Mouse (Mus musculus) adipocyte (in vitro differentiated cells): ENCODE measurements around the gene Foxj3.
A peak's percentile ranks its signal among the peaks of the same experiment; 100 is the strongest.

Experiments
- DNase-seq: peaks from one replicate; pipeline ENCODE4 v3.0.0-alpha.2; 2016; ENCODE audit warnings: low spot score

The Foxj3 gene

GRCm38 (mm10) chr4:119637176-119637845 is 100.5 kb downstream of the Foxj3 start, which contains the start of gene Guca2a:
TSS of gene Guca2a (plus strand) at chr4:119637704.
- DNase-seq, result no peak

- no peak for DNase-seq
Measured at GRCm38 (mm10) chr4:119637946-119638345, 101.1 kb downstream of the Foxj3 start.

GRCm38 (mm10) chr4:119638656-119639055 is 101.9 kb downstream of the Foxj3 start:
- DNase-seq, result no peak

- no peak for DNase-seq
Measured at GRCm38 (mm10) chr4:119642666-119643065, 105.9 kb downstream of the Foxj3 start.

GRCm38 (mm10) chr4:119657011-119657410 is 120.2 kb downstream of the Foxj3 start:
- no peak for DNase-seq

GRCm38 (mm10) chr4:119658246-119658645 is 121.4 kb downstream of the Foxj3 start:
- DNase-seq, result no peak

GRCm38 (mm10) chr4:119658731-119659130 is 121.9 kb downstream of the Foxj3 start, which contains the start of gene Guca2b:
TSS of gene Guca2b (minus strand) at chr4:119658954.
- DNase-seq, result no peak

- no peak for DNase-seq
Measured at GRCm38 (mm10) chr4:119660007-119660406, 123.2 kb downstream of the Foxj3 start.

GRCm38 (mm10) chr4:119662151-119662550 is 125.3 kb downstream of the Foxj3 start:
- no peak for DNase-seq

- DNase-seq, result peak; percentile 31
Measured at GRCm38 (mm10) chr4:119662976-119663375, 126.2 kb downstream of the Foxj3 start.

- DNase-seq, result no peak
Measured at GRCm38 (mm10) chr4:119663409-119664095, 126.7 kb downstream of the Foxj3 start.

- no peak for DNase-seq
Measured at GRCm38 (mm10) chr4:119665166-119665565, 128.4 kb downstream of the Foxj3 start.

- DNase-seq, result peak; percentile 53
Measured at GRCm38 (mm10) chr4:119666116-119666515, 129.3 kb downstream of the Foxj3 start.

- peak; percentile 76 for DNase-seq
Measured at GRCm38 (mm10) chr4:119667454-119667853, 130.7 kb downstream of the Foxj3 start.

GRCm38 (mm10) chr4:119668185-119668584 is 131.4 kb downstream of the Foxj3 start:
- no peak for DNase-seq

- no peak for DNase-seq
Measured at GRCm38 (mm10) chr4:119668596-119668995, 131.8 kb downstream of the Foxj3 start.

GRCm38 (mm10) chr4:119669356-119670209 is 132.8 kb downstream of the Foxj3 start:
- DNase-seq, result no peak

- no peak for DNase-seq
Measured at GRCm38 (mm10) chr4:119670210-119670555, 133.4 kb downstream of the Foxj3 start.

GRCm38 (mm10) chr4:119670736-119671135 is 133.9 kb downstream of the Foxj3 start:
- DNase-seq, result no peak

GRCm38 (mm10) chr4:119671164-119671563 is 134.4 kb downstream of the Foxj3 start:
- DNase-seq, result no peak

- peak; percentile 10 for DNase-seq
Measured at GRCm38 (mm10) chr4:119672685-119673084, 135.9 kb downstream of the Foxj3 start.
